Mouse (Mus musculus) hindbrain, postnatal 0 days (tissue): ENCODE data around the gene Fam189b. TPM values are rescaled to one million over a fixed set of nuclear protein-coding genes. Genes with fewer than 3 reads are reported as not detected.
A peak's percentile ranks its signal among the peaks of the same experiment; 100 is the strongest.

Source experiments
- ATAC-seq: fragments of 200-750 bp; cut with Nextera tagmentation; 2 replicates; pipeline ENCODE4 v1.8.0; 2017; ENCODE audit warnings: mild to moderate bottlenecking, moderate TSS enrichment, moderate library complexity
- DNase-seq: peaks from one replicate; pipeline ENCODE4 v3.0.0-alpha.2; 2015; ENCODE audit warnings: low spot score
- H3K27ac ChIP-seq: fragments of 300-500 bp; sonication (generic); 2 replicates; pipeline ENCODE4 v1.5.1; 2014; ENCODE audit warnings: mild to moderate bottlenecking
- H3K27me3 ChIP-seq: fragments of 300-500 bp; sonication (generic); 2 replicates; pipeline ENCODE4 v1.6.1; 2014; ENCODE audit warnings: low read length, mixed read lengths; ENCODE audit not compliant: insufficient read depth
- H3K36me3 ChIP-seq: fragments of 300-500 bp; sonication (generic); 2 replicates; pipeline ENCODE4 v1.6.1; 2014; ENCODE audit warnings: low read length, mixed read lengths; ENCODE audit not compliant: insufficient read depth
- H3K4me1 ChIP-seq: fragments of 300-500 bp; sonication (generic); 2 replicates; pipeline ENCODE4 v1.6.1; 2014; ENCODE audit warnings: antibody characterized with exemption, low read length, mixed read lengths; ENCODE audit not compliant: insufficient read depth
- H3K4me2 ChIP-seq: fragments of 300-500 bp; sonication (generic); 2 replicates; pipeline ENCODE4 v1.6.1; 2014; ENCODE audit warnings: low read depth, mild to moderate bottlenecking, low read length, moderate library complexity, mixed read lengths
- H3K4me3 ChIP-seq: fragments of 300-500 bp; sonication (generic); 2 replicates; pipeline ENCODE4 v1.5.1; 2014; ENCODE audit warnings: low read length
- H3K9ac ChIP-seq: fragments of 300-500 bp; sonication (generic); replicated peaks from 2 replicates; pipeline ENCODE4 v1.6.1; 2014; ENCODE audit warnings: mild to moderate bottlenecking, low read length, moderate library complexity, mixed read lengths
- H3K9me3 ChIP-seq: fragments of 300-500 bp; sonication (generic); 2 replicates; pipeline ENCODE4 v1.6.1; 2016; ENCODE audit warnings: low read length, mixed read lengths
- CTCF ChIP-seq: IDR thresholded peaks from 2 replicates; pipeline ENCODE4 v1.5.1; 2016; ENCODE audit warnings: antibody characterized with exemption, control low read depth, low read depth
- WGBS: fragments of 180-500 bp; shearing (Covaris S2); extraction: QIAGEN DNeasy Blood & Tissue Kit; methylation state at CpG from one replicate; pipeline ENCODE4 v1.1.7; 2014; 5-methylcytosine and 5-hydroxymethylcytosine counted together
- polyA plus RNA-seq: library from polyadenylated mRNA; unstranded; fragments of >200 nt; fragmentation: Nextera tagmentation; extraction: Ambion mirVana; gene quantifications from 2 replicates; pipeline ENCODE4 v1.2.1, GENCODE M21; 2015
- total RNA-seq: library from RNA; depleted of rRNA; stranded (reverse); fragments of >200 nt; gene quantifications from 2 replicates; pipeline ENCODE4 v1.2.3, GENCODE M21; 2014

Fam189b gene
- total and polyA plus RNA-seq, 2 experiments from 2014 or later = 15.2 to 29.2 TPM

GRCm38 (mm10) chr3:89208075-89208657 lies 25.2 kb downstream of the Fam189b start:
- TF ChIP-seq CTCF = no peak
- peaks cover 48% of the 10 kb centered on the region for H3K36me3 ChIP-seq
- WGBS = 91% methylated on average over 13 of the region's 13 CpGs

GRCm38 (mm10) chr3:89208736-89209135 lies 25.8 kb downstream of the Fam189b start:
- WGBS = 89% methylated on average over 6 of the region's 6 CpGs
- no peak for DNase-seq

More at GRCm38 (mm10) chr3:89208075-89208657, 25.2 kb downstream of the Fam189b start:
- Histone ChIP-seq H3K9ac (no peak overlapping the region), H3K27ac (no peak overlapping the region), H3K27me3 (no peaks in the 10 kb centered on the region), H3K4me1 (peaks cover 11% of the 10 kb centered on the region; the same call in 1 of the 2 replicates), H3K9me3 (no peaks in the 10 kb centered on the region), H3K4me3 (no peak overlapping the region), H3K4me2 (no peak overlapping the region)
- ATAC-seq = no peak
- no peak for DNase-seq

GRCm38 (mm10) chr3:89209731-89210130 lies 26.8 kb downstream of the Fam189b start:
- WGBS = 83% methylated on average over 7 of the region's 7 CpGs
- no peak for ATAC-seq

More at GRCm38 (mm10) chr3:89208736-89209135, 25.8 kb downstream of the Fam189b start:
- no peak overlapping the region for H3K9ac ChIP-seq
- no peak for TF ChIP-seq CTCF
- peaks cover 48% of the 10 kb centered on the region for H3K36me3 ChIP-seq
- no peaks in the 10 kb centered on the region for H3K27me3 ChIP-seq
- no peaks in the 10 kb centered on the region for H3K9me3 ChIP-seq
- H3K27ac ChIP-seq = no peak overlapping the region
- H3K4me1 ChIP-seq = 0 out of 2 replicates have a peak, but pooled peaks cover 10% of the 10 kb centered on the region
- no peak overlapping the region for H3K4me2 ChIP-seq
- H3K4me3 ChIP-seq = no peak overlapping the region
- no peak for ATAC-seq

DNA sequence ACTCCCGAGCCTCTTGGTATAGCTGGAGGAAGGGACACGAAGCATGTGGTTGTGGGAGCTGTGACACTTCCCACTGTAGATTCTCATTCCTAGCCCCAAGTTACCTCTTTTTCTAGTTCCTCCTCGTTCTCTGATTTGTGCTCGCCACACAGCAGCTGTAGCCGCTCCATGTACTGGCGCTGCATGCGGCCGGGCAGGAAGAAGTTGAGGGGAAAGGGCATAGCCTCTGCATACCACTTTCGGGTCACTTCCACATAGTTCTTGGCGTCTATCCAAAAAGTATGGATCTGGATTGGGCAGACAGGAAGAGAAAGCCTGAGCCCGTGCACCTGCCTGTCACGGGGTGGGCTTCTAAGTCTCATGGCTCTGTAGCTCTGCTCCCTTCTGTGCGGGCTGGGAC lies 27.2 kb downstream of the Fam189b start:
- DNase-seq = no peak
- H3K27ac ChIP-seq = no peak overlapping the region
- H3K4me3 ChIP-seq = no peak overlapping the region
- H3K9me3 ChIP-seq = no peaks in the 10 kb centered on the region
- no peak overlapping the region for H3K4me2 ChIP-seq
- peaks cover 48% of the 10 kb centered on the region for H3K36me3 ChIP-seq
- no peaks in the 10 kb centered on the region for H3K27me3 ChIP-seq
- H3K9ac ChIP-seq = no peak overlapping the region
- no peak for TF ChIP-seq CTCF
- 81% methylated on average over 13 of the region's 13 CpGs for WGBS
- ATAC-seq = no peak
- peaks cover 10% of the 10 kb centered on the region; the same call in 1 of the 2 replicates for H3K4me1 ChIP-seq

More at GRCm38 (mm10) chr3:89209731-89210130, 26.8 kb downstream of the Fam189b start:
- H3K9ac ChIP-seq = no peak overlapping the region
- no peak overlapping the region for H3K4me3 ChIP-seq
- no peaks in the 10 kb centered on the region for H3K9me3 ChIP-seq
- no peak for DNase-seq
- TF ChIP-seq CTCF = no peak
- 0 out of 2 replicates have a peak, but pooled peaks cover 10% of the 10 kb centered on the region for H3K4me1 ChIP-seq
- H3K36me3 ChIP-seq = peaks cover 48% of the 10 kb centered on the region
- no peak overlapping the region for H3K4me2 ChIP-seq
- H3K27ac ChIP-seq = no peak overlapping the region
- no peaks in the 10 kb centered on the region for H3K27me3 ChIP-seq

DNA sequence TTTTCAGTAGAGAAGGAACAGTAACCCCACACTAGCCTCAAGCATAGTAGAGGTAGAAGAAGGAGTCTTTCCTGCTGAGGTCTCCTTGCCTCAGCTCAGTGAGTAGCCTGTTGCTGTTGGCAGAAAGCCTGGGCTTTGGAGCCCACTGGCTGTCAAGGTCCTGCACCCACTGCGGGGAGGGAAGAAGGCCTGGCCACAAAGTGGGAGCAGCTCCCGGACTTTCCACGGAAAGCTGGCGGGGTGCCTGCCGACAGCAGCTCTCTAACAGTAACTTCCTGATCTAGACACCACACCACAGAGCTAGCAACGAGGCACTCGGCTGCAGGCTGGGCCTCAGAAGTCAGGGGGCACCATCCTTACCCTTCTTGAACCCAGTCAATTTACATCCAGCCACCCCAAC lies 27.8 kb downstream of the Fam189b start:
- Histone ChIP-seq H3K27ac (no peak overlapping the region), H3K9ac (no peak overlapping the region), H3K4me2 (no peak overlapping the region), H3K4me1 (peaks cover 15% of the 10 kb centered on the region; the same call in 1 of the 2 replicates), H3K4me3 (no peak overlapping the region), H3K27me3 (no peaks in the 10 kb centered on the region), H3K9me3 (no peaks in the 10 kb centered on the region), H3K36me3 (peaks cover 44% of the 10 kb centered on the region)
- 69% methylated on average over 7 of the region's 7 CpGs for WGBS
- no peak for TF ChIP-seq CTCF
- DNase-seq (no peak), ATAC-seq (no peak)

- under 1% methylated on average over 69 of the region's 69 CpGs for WGBS
- peaks cover 13% of the 10 kb centered on the region for H3K36me3 ChIP-seq
- DNase-seq = peak; percentile 97
- peak; percentile 90 for ATAC-seq
- H3K9me3 ChIP-seq = no peaks in the 10 kb centered on the region
- peak overlapping the region; percentile 74 for H3K4me2 ChIP-seq
- peaks cover 16% of the 10 kb centered on the region; the same call in 1 of the 2 replicates for H3K4me1 ChIP-seq
- H3K27me3 ChIP-seq = no peaks in the 10 kb centered on the region
- H3K27ac ChIP-seq = peak overlapping the region; percentile 96
- TF ChIP-seq CTCF = no peak
- peak overlapping the region; percentile 79 for H3K4me3 ChIP-seq
- peak overlapping the region; percentile 75 for H3K9ac ChIP-seq
Measured at GRCm38 (mm10) chr3:89213803-89214530, 31.0 kb downstream of the Fam189b start.
